20 mouse cellular contexts compared by ENCODE assay signal in genomic region chr15:7008725-7009380, GRCm38 (mm10).
DNase-seq lines count a peak whose midpoint lies in the region; ATAC-seq and TF ChIP-seq lines count a peak whose summit lies in the region.
"Had no signal": no experiment of that assay in that cellular context is flagged by ENCODE, and none has a peak within 500 bp of the region (broad histone marks: within the 10 kb centered on the region; RNA-seq: fewer than 3 reads in every experiment).

No protein-coding gene starts in this region.

- no peak overlapping the region for H3K27ac ChIP-seq in forebrain, postnatal 0 days (ENCODE audit: low read depth, low read length)
- no peak overlapping the region for H3K27ac ChIP-seq in forebrain, embryonic 10.5 days
- no peak overlapping the region for H3K27ac ChIP-seq in lung, postnatal 0 days (ENCODE audit: low read length)
- H3K27ac ChIP-seq in hindbrain, embryonic 10.5 days = no peak overlapping the region
- H3K27ac ChIP-seq: embryonic facial prominence, embryonic 10.5 days; heart, embryonic 15.5 days; hindbrain, embryonic 14.5 days had no signal

- no peak overlapping the region for H3K4me2 ChIP-seq in forebrain, postnatal 0 days (ENCODE audit: low read depth)
- H3K4me2 ChIP-seq in lung, postnatal 0 days (replicated peaks; ENCODE audit: low read depth, low read length) = no peak overlapping the region
- H3K4me2 ChIP-seq: heart, embryonic 11.5 days; heart, embryonic 15.5 days; hindbrain, embryonic 14.5 days had no signal

- H3K4me1 ChIP-seq in forebrain, postnatal 0 days (ENCODE audit: insufficient read depth) = no peaks in the 10 kb centered on the region
- no peaks in the 10 kb centered on the region for H3K4me1 ChIP-seq in forebrain, embryonic 10.5 days
- no peaks in the 10 kb centered on the region for H3K4me1 ChIP-seq in lung, postnatal 0 days (ENCODE audit: insufficient read depth, low read depth, low read length)
- peaks cover 4% of the 10 kb centered on the region; the same call in 1 of the 2 replicates for H3K4me1 ChIP-seq in lung, adult 2 months (ENCODE audit: control insufficient read depth, insufficient read depth, low read length)
- 0 out of 2 replicates have a peak, but pooled peaks cover 10% of the 10 kb centered on the region for H3K4me1 ChIP-seq in hindbrain, embryonic 10.5 days (replicated peaks)
- H3K4me1 ChIP-seq: embryonic facial prominence, embryonic 10.5 days; heart, embryonic 15.5 days had no signal

- TF ChIP-seq POLR2A in lung, adult 2 months (IDR thresholded peaks at IDR 0.05; ENCODE audit: borderline replicate concordance, extremely low read depth, low read depth, low read length) = no peak

- DNase-seq in forebrain, postnatal 0 days = peak; percentile 19
- no peak for DNase-seq in forebrain, embryonic 10.5 days (ENCODE audit: extremely low spot score, low spot score)
- DNase-seq in lung, postnatal 0 days (ENCODE audit: low spot score) = peak; percentile 26
- no peak for DNase-seq in lung, adult 2 months
- peak; percentile 24 for DNase-seq in lung, postnatal 14 days
- no peak for DNase-seq in hindbrain, embryonic 10.5 days (ENCODE audit: low spot score)
- DNase-seq in layer of hippocampus, adult 18-20 months (ENCODE audit: low spot score in 2 of 2) = no peak
- DNase-seq: adrenal gland, postnatal 14 days; cerebellum, adult 2 months; cerebellum, postnatal 10 days; gastrocnemius, postnatal 36 days; heart, adult 18-20 months; heart, postnatal 14 days had no signal

- no peak for TF ChIP-seq CTCF in forebrain, postnatal 0 days (IDR thresholded peaks at IDR 0.05; ENCODE audit: low read depth)
- TF ChIP-seq CTCF in lung, postnatal 0 days (IDR thresholded peaks at IDR 0.05) = no peak
- TF ChIP-seq CTCF in lung, adult 2 months (IDR thresholded peaks at IDR 0.05; ENCODE audit: insufficient read depth, low read length) = no peak

- H3K9ac ChIP-seq in forebrain, postnatal 0 days = no peak overlapping the region
- no peak overlapping the region for H3K9ac ChIP-seq in lung, postnatal 0 days (replicated peaks; ENCODE audit: low read depth)
- H3K9ac ChIP-seq: heart, embryonic 15.5 days; hindbrain, embryonic 14.5 days had no signal

- no peak overlapping the region for H3K4me3 ChIP-seq in forebrain, postnatal 0 days (ENCODE audit: low read depth, low read length)
- no peak overlapping the region for H3K4me3 ChIP-seq in forebrain, embryonic 10.5 days
- H3K4me3 ChIP-seq in lung, postnatal 0 days (ENCODE audit: low read depth, low read length) = no peak overlapping the region
- H3K4me3 ChIP-seq in lung, adult 2 months (replicated peaks; ENCODE audit: extremely low read depth, low read depth, low read length) = no peak overlapping the region
- no peak overlapping the region for H3K4me3 ChIP-seq in hindbrain, embryonic 10.5 days
- H3K4me3 ChIP-seq: embryonic facial prominence, embryonic 10.5 days; heart, embryonic 15.5 days had no signal

- WGBS in forebrain, postnatal 0 days = 54% methylated on average over 7 of the region's 7 CpGs
- 84% methylated on average over 7 of the region's 7 CpGs for WGBS in forebrain, embryonic 10.5 days
- 56% methylated on average over 7 of the region's 7 CpGs for WGBS in lung, postnatal 0 days
- 68% methylated on average over 7 of the region's 7 CpGs for WGBS in lung, adult 2 months
- WGBS in hindbrain, embryonic 10.5 days = 84% methylated on average over 7 of the region's 7 CpGs

- no peaks in the 10 kb centered on the region for H3K36me3 ChIP-seq in forebrain, postnatal 0 days (ENCODE audit: insufficient read depth)
- no peaks in the 10 kb centered on the region for H3K36me3 ChIP-seq in forebrain, embryonic 10.5 days (replicated peaks)
- H3K36me3 ChIP-seq in lung, postnatal 0 days (ENCODE audit: insufficient read depth, low read length) = no peaks in the 10 kb centered on the region
- H3K36me3 ChIP-seq in hindbrain, embryonic 10.5 days = no peaks in the 10 kb centered on the region
- H3K36me3 ChIP-seq: embryonic facial prominence, embryonic 10.5 days; heart, embryonic 15.5 days had no signal

- no peak for ATAC-seq in forebrain, postnatal 0 days
- no peak for ATAC-seq in lung, postnatal 0 days
- ATAC-seq: activated CD4-positive, CD25-positive, alpha-beta regulatory T cell, adult 4 months; forebrain, embryonic 16.5 days; Patski had no signal

- no peaks in the 10 kb centered on the region for H3K27me3 ChIP-seq in forebrain, postnatal 0 days (ENCODE audit: insufficient read depth, low read length)
- no peaks in the 10 kb centered on the region for H3K27me3 ChIP-seq in forebrain, embryonic 10.5 days (ENCODE audit: poor library complexity, severe bottlenecking)
- H3K27me3 ChIP-seq in lung, postnatal 0 days (replicated peaks; ENCODE audit: insufficient read depth, low read length) = no peaks in the 10 kb centered on the region
- no peaks in the 10 kb centered on the region for H3K27me3 ChIP-seq in hindbrain, embryonic 10.5 days (ENCODE audit: insufficient read depth, poor library complexity, severe bottlenecking)
- H3K27me3 ChIP-seq: heart, embryonic 15.5 days; Patski had no signal

- H3K9me3 ChIP-seq in forebrain, postnatal 0 days (ENCODE audit: low read length) = no peaks in the 10 kb centered on the region
- H3K9me3 ChIP-seq in forebrain, embryonic 10.5 days = no peaks in the 10 kb centered on the region; the same call in 1 of the 2 replicates
- H3K9me3 ChIP-seq in lung, postnatal 0 days (ENCODE audit: low read length) = no peaks in the 10 kb centered on the region
- no peaks in the 10 kb centered on the region for H3K9me3 ChIP-seq in hindbrain, embryonic 10.5 days
- H3K9me3 ChIP-seq: embryonic facial prominence, embryonic 10.5 days; heart, embryonic 15.5 days had no signal

- TF ChIP-seq EP300 in lung, postnatal 0 days (IDR thresholded peaks at IDR 0.05) = peak; percentile 19; the same call in 1 of the 2 replicates

Comparison
In these comparisons a context has a peak if more than half of its experiments do, and no peak if none do; other contexts are left out.
1. DNase-seq: peak in forebrain, postnatal 0 days (single experiment), lung, postnatal 0 days (single experiment) and lung, postnatal 14 days (single experiment); none in forebrain, embryonic 10.5 days (single experiment), lung, adult 2 months (single experiment), hindbrain, embryonic 10.5 days (single experiment) and layer of hippocampus, adult 18-20 months (0 of 2).